Mouse (Mus musculus) limb, embryonic 14.5 days (tissue): ENCODE measurements at regions not wholly inside any gene's neighbourhood (a gene's known extent, or its start where the extent isn't known, plus 50 kb on each side); places are given as distances from the start of the nearest gene placed in this dataset.

Experiments used
- ATAC-seq: fragments of 200-750 bp; cut with Nextera tagmentation; 2 replicates; pipeline ENCODE4 v1.8.0; 2017; ENCODE audit warnings: low read depth, moderate number of reproducible peaks, moderate TSS enrichment; ENCODE audit not compliant: low FRiP score
- DNase-seq: peaks from one replicate; pipeline ENCODE4 v3.0.0-alpha.2; 2015; ENCODE audit warnings: low spot score
- H3K27ac ChIP-seq: fragments of 300-500 bp; sonication (generic); replicated peaks from 2 replicates; pipeline ENCODE4 v1.5.1; 2014; ENCODE audit warnings: low read depth, mild to moderate bottlenecking, low read length, moderate library complexity, mixed read lengths
- H3K27me3 ChIP-seq: fragments of 300-500 bp; sonication (generic); 2 replicates; pipeline ENCODE4 v1.6.1; 2014; ENCODE audit warnings: low read length, mixed read lengths; ENCODE audit not compliant: control insufficient read depth, insufficient read depth
- H3K36me3 ChIP-seq: fragments of 300-500 bp; sonication (generic); 2 replicates; pipeline ENCODE4 v1.6.1; 2014; ENCODE audit warnings: mild to moderate bottlenecking, low read length, moderate library complexity, mixed read lengths; ENCODE audit not compliant: control insufficient read depth, insufficient read depth
- H3K4me1 ChIP-seq: fragments of 300-500 bp; sonication (generic); 2 replicates; pipeline ENCODE4 v1.6.1; 2014; ENCODE audit warnings: antibody characterized with exemption, low read length, mixed read lengths; ENCODE audit not compliant: control insufficient read depth, insufficient read depth
- H3K4me2 ChIP-seq: fragments of 300-500 bp; sonication (generic); replicated peaks from 2 replicates; pipeline ENCODE4 v1.6.1; 2014; ENCODE audit warnings: low read depth, mild to moderate bottlenecking, low read length, moderate library complexity; ENCODE audit not compliant: severe bottlenecking
- H3K4me3 ChIP-seq: fragments of 300-500 bp; sonication (generic); replicated peaks from 2 replicates; pipeline ENCODE4 v1.5.1; 2014; ENCODE audit warnings: low read length
- H3K9ac ChIP-seq: fragments of 300-500 bp; sonication (generic); 2 replicates; pipeline ENCODE4 v1.6.1; 2014; ENCODE audit warnings: mild to moderate bottlenecking, low read depth, low read length, moderate library complexity; ENCODE audit not compliant: severe bottlenecking
- H3K9me3 ChIP-seq: fragments of 300-500 bp; sonication (generic); 2 replicates; pipeline ENCODE4 v1.6.1; 2016; ENCODE audit warnings: low read length; ENCODE audit not compliant: control insufficient read depth
- POLR2A ChIP-seq: fragments of 200-500 bp; IDR thresholded peaks from 2 replicates; pipeline ENCODE4 v1.8.0; 2012; ENCODE audit warnings: inconsistent platforms, mild to moderate bottlenecking, moderate library complexity, borderline replicate concordance; ENCODE audit not compliant: insufficient read depth, insufficient read length; ENCODE audit errors: extremely low read depth
- WGBS: fragments of 180-500 bp; shearing (Covaris S2); extraction: QIAGEN DNeasy Blood & Tissue Kit; methylation state at CpG from one replicate; pipeline ENCODE4 v1.1.7; 2014; 5-methylcytosine and 5-hydroxymethylcytosine counted together

DNA sequence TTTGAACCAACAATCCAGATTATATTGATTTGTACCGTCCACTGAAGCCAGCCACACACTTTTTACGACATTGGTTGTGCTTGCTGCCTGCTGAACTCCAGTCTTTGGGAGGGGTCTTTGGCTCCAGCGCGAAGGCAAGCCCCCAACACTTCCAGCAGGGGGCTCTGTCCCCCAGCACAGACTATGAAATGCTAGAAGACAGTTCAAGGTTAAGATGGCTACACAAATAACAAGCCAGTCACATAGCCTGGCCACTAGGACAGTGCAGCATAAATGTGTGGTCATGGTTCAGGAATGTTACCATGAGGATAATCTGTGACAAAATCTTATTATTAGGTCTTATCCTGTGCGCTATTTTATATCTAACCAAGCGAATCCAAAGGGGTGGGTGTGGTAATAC is 224.4 kb upstream of the Pabpc6 start:
- Histone ChIP-seq H3K9me3 (no peaks in the 10 kb centered on the region), H3K27me3 (no peaks in the 10 kb centered on the region), H3K4me1 (peaks cover 18% of the 10 kb centered on the region), H3K36me3 (no peaks in the 10 kb centered on the region), H3K4me2 (no peak overlapping the region), H3K9ac (no peak overlapping the region), H3K27ac (no peak overlapping the region), H3K4me3 (no peak overlapping the region)
- peak; percentile 46; the same call in 1 of the 2 replicates for ATAC-seq
- TF ChIP-seq POLR2A, result no peak
- 50% methylated on average over 6 of the region's 6 CpGs for WGBS
- peak; percentile 16 for DNase-seq

DNA sequence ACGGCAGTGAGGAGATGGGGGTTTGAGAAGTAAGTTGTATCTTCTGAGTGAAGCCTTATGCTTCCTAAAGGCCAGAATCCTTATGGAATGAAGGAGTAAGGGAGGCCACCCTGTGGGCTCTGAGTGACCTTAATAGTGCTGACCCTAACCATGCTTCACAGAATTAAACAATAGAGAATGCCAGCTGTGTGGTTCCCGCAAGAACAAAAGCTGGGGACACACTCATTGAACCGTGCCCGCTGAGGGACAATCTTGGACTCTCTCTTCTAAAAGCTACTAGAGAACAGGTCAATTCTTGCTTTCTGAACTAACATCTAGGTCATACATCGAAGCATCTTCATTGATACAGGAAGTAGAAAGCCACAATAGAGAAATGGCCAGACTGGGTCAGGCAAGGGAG is 223.3 kb upstream of the Pabpc6 start:
- Histone ChIP-seq H3K4me1 (peaks cover 18% of the 10 kb centered on the region), H3K36me3 (no peaks in the 10 kb centered on the region), H3K4me3 (no peak overlapping the region), H3K4me2 (no peak overlapping the region), H3K27me3 (no peaks in the 10 kb centered on the region), H3K27ac (no peak overlapping the region), H3K9me3 (no peaks in the 10 kb centered on the region), H3K9ac (no peak overlapping the region)
- no peak for TF ChIP-seq POLR2A
- 85% methylated on average over 5 of the region's 5 CpGs for WGBS
- no peak for ATAC-seq
- no peak for DNase-seq

DNA sequence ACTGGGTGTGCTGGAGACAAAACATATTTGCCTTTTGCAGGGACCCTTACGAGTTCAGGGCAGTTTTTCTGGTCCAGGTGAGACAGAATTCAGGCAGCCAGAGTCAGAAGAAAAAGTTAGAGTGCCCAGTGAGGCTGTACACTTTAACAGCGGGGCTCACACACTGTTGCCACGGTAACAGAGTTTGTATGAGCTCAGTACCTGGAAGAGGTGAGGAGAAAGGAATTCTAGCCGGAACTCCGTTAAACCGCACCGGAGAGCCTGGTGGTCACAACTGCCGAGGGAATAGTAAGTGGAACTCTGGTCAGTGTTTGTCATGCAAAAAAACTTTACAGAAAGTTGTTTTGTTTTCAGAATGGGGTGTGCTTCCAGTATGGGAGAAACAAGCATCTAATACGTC is 222.6 kb upstream of the Pabpc6 start:
- no peak for ATAC-seq
- Histone ChIP-seq H3K36me3 (no peaks in the 10 kb centered on the region), H3K27me3 (no peaks in the 10 kb centered on the region), H3K4me3 (no peak overlapping the region), H3K9me3 (no peaks in the 10 kb centered on the region), H3K9ac (no peak overlapping the region), H3K4me1 (peaks cover 18% of the 10 kb centered on the region), H3K4me2 (no peak overlapping the region), H3K27ac (no peak overlapping the region)
- TF ChIP-seq POLR2A, result no peak
- WGBS, result 60% methylated on average over 9 of the region's 9 CpGs
- DNase-seq, result no peak

DNA sequence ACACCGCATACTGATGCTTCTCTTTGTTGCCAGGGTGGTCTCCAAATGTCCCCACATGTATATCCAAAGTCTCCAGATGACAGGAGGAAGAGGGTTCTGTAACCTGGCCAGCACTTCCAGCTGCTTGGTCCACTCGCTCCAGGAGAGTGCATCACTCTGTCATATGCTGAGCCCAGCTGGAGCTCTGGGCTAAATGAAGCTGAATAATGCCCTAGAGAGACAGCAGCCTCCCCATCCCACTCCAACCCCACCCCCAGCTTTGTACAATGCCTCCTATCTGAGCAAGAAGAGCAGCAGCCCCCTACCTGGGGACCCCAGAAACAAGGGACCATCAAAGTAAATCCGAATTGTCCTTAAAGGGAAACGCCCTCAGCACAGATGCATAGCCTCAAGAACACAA is 219.0 kb upstream of the Pabpc6 start:
- no peak overlapping the region for H3K4me2 ChIP-seq
- no peak overlapping the region for H3K9ac ChIP-seq
- ATAC-seq (no peak), DNase-seq (no peak)
- no peak overlapping the region for H3K4me3 ChIP-seq
- no peaks in the 10 kb centered on the region; the same call in 1 of the 2 replicates for H3K4me1 ChIP-seq
- no peaks in the 10 kb centered on the region for H3K9me3 ChIP-seq
- no peak overlapping the region for H3K27ac ChIP-seq
- no peaks in the 10 kb centered on the region for H3K36me3 ChIP-seq
- no peaks in the 10 kb centered on the region for H3K27me3 ChIP-seq
- no peak for TF ChIP-seq POLR2A
- 81% methylated on average over 4 of the region's 4 CpGs for WGBS

DNA sequence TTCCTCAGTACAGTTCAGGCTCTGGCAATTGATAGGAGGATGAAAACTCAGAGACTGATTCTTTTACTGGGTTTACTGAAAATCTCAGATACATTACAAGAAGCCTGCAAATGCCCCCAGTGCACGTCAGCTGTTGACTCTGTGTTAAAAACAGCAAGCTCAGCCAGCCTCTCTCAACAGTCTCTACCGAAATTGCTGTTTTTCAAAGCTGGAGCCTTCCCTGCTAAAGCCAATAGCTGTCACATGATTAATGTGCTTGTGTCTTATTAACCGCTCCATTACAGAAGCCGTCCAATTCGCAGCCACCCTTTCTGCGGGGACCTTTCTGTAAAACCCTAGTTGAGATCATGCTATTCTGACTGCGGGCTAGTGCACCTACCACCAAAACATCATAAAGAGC is 215.6 kb upstream of the Pabpc6 start:
- ATAC-seq, result no peak
- no peak for TF ChIP-seq POLR2A
- Histone ChIP-seq H3K4me2 (no peak overlapping the region), H3K9ac (no peak overlapping the region), H3K9me3 (no peaks in the 10 kb centered on the region), H3K27ac (no peak overlapping the region), H3K4me3 (no peak overlapping the region), H3K27me3 (no peaks in the 10 kb centered on the region), H3K36me3 (no peaks in the 10 kb centered on the region), H3K4me1 (no peaks in the 10 kb centered on the region)
- 28% methylated on average over 7 of the region's 7 CpGs for WGBS
- peak; percentile 34 for DNase-seq

DNA sequence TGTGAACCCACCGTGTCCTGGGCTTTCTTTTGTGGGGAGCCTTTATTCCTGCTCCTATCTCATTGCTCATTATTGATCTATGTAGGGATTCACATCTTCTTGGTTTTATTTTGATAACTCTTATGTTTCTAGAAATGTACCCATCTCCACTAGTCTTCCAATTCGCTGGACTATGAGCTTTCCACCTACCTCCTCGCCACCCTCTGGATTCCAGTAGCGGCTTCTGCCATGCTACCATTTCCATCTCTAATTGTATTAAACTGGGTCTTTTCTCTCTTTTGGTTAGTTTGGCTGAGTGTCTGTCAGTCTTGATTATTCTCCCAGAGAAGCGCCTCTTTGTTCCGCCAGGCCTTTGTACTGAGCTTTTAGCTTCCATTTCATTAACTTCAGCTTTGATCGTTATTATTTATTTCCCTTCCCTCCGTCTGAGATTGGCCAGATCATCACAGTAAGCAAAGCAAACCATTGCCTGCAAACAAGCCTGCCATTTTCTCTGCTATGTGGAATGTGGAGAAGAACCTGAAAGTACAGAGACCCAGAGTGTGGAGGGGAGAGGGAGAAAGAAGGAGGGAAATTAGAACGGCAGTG is 213.2 kb upstream of the Pabpc6 start:
- H3K9me3 ChIP-seq, result no peaks in the 10 kb centered on the region
- H3K36me3 ChIP-seq, result no peaks in the 10 kb centered on the region
- no peak for TF ChIP-seq POLR2A
- no peak overlapping the region for H3K4me2 ChIP-seq
- 76% methylated on average over 9 of the region's 9 CpGs for WGBS
- ATAC-seq (no peak), DNase-seq (no peak)
- H3K9ac ChIP-seq, result no peak overlapping the region
- no peaks in the 10 kb centered on the region for H3K4me1 ChIP-seq
- H3K27ac ChIP-seq, result no peak overlapping the region
- H3K27me3 ChIP-seq, result no peaks in the 10 kb centered on the region
- no peak overlapping the region for H3K4me3 ChIP-seq
